Mouse (Mus musculus) adrenal gland, postnatal 4 days (tissue): ENCODE data around the gene Actl10. TPM values are rescaled to one million over a fixed set of nuclear protein-coding genes. Genes with fewer than 3 reads are reported as not detected.

ENCODE experiments used
- DNase-seq, 2 experiments: peaks; one replicate each; pipeline ENCODE4 v3.0.0; 2021 to 2022; ENCODE audit warnings: low spot score in 2 of 2, mixed read lengths in 2 of 2
- total RNA-seq, 2 experiments: library from RNA; stranded (reverse); gene quantifications; 2 replicates each; pipeline ENCODE4 v1.2.3; 2021

The Actl10 gene
- total RNA-seq, 2 experiments from 2014 or later, result 0.25 TPM; not detected in 1

DNA sequence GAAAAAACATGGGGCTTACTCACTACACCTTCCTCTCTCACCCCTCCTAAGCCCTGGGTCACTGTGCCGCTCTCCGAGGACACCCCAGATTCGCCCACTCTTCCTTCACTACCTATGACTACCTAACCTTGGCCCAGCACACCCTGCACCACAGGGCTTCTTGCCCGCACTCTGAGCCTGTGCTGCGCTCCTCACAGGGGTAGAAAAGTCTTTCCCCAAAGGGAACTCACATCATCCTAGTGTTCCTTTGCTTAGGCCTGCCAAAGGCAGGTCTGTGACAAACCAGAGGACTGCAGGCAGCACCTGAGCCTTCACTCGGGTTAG, 26.1 kb downstream of the Actl10 start:
- no peak for DNase-seq

DNA sequence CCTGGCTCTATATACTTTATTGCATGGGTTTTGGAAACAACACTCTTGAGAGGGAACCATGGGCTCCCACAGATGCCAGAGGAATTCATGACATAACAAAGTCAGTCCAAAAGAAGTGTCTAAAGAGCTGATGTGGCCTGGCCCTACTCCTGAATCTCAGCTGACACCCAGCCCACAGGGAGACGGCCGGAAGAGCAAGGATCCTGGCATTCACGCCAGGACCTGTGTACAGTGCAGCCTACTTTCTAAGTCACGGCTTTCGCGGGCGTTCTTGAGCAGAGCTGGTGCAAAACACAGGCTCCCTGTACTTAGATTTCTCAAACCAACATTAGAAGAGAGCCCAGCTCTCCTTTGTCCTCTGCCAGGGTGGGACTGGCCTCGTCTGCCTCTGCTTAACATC, 29.0 kb downstream of the Actl10 start:
- DNase-seq, result no peak

DNA sequence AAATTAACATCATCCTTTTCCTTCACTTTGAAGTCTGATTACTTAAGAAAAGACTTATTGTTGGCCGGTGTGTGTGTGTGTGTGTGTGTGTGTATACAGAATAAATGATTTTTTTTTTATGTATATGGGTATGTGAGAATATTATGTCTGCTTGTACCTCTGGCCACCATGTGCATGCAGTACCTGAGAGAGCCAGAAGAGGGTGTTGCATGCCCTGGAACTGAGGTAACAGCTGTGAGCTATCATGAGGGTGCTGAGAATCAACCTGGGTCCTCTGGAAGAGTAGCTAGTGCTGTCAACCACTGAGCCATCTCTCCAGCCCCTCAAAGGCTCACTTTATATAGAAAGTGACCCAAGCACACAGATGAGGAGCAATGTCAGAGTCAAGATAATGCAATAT, 29.8 kb downstream of the Actl10 start:
- no peak for DNase-seq

DNA sequence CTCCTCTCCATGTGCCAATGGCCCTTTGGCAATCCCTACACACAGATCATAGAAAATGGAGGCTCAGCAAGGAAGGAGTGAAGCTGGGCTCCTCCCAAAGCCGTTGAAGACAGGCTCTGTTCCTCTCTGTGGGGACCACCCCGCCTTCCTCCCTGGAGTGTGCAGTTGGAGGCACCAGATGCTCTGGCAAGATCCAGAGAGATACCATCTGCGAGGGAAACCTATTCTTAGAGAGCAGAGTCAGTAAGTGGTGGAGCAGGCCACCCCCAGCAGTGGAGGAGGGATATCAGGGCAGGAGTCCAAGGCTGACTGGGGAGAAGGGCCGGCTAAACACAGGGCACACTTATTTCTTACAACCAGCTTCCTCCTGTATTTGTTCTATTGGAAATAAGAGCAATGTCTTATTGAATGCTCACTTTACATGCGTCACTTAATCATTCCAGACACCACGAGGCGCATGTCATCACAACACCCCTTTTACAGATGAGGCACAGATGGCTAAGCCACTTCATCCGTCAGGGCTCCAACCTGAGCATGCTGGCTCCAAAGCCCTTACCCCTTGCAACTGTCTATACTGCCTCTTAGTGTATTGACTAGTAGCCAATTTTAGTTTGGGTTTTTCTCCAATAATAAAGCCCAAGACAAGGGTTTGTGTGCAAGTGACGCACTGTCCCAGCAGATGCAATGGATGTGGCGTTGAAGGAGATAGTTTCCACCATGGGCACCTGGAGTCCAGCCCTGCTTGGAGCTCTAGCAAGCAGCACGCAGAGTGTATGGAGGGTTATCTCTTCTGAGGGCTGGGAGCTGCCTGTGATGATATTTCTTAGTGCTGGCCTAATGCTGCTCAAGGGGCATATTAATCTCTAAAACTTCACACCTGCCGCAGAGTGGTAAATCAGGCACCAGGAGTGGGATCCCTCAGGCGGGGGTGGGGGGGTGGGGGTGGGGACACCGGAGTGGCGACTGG, 32.6 kb downstream of the Actl10 start:
- DNase-seq, result no peak

DNA sequence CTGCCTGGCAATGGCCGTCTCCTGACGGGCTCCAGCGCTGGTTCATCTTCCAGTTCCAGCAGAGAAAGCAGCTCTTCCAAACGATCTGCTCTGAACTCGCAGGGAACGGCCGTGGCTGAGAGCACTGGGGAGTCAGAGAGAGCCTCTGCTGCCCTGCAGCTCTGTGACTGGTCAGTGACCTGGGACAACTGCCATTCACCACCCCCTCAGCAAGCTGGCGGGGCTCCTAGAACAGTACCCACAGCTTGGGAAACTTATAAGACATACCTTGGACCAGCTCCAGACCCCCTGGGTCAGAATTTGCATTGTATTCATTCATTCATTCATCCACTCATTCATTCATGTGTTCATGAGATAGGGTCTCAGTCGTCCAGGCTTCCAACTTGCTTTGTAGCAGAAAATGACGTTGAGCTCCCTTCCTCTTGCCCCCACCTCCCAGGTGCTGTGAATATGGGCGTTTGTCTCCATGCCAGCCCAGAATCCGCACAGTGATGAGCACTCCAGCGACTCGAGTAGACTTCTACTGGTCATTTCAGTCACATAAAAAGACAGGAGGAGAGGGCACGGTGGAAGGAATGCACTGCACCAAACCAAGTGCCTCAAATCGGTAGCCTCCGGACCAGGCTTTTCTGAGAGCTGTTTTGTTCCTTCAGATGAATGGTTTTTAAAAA, 33.5 kb downstream of the Actl10 start:
- no peak for DNase-seq

DNA sequence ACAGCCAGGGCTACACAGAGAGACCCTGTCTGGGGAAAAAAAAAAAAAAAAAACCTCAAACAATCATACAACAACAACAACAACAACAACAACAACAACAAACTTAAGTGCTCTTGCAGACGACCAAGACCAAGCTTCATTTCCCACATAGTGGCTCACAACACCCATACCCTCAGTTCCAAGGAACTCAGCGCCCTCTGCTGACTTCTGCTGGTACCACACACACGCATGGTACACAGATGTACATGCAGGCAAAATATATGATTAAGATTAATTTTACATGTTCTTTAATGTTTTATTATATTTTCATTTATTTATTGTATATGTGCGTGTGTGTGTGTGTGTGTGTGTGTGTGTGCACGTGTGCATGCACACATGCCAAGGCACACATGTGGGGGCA, 34.8 kb downstream of the Actl10 start:
- no peak for DNase-seq

DNA sequence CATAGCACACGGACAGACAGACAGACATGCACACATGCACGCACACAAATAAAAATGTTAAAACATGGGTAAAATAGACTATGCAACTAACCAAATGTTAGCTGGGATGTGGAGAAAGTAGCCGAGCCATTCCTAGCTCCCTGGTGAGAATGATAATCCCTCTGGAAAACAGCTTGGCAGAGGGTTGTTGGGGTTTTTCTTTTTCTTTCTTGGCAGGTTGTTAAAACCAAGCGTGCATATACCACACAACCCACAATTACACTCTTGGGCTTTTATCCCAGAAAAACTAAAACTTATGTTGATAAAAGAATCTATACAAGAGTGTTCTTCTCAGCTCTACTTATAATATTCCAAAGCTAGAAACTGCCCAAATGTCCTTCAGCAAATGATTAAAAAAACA, 37.5 kb downstream of the Actl10 start:
- DNase-seq, result no peak

DNA sequence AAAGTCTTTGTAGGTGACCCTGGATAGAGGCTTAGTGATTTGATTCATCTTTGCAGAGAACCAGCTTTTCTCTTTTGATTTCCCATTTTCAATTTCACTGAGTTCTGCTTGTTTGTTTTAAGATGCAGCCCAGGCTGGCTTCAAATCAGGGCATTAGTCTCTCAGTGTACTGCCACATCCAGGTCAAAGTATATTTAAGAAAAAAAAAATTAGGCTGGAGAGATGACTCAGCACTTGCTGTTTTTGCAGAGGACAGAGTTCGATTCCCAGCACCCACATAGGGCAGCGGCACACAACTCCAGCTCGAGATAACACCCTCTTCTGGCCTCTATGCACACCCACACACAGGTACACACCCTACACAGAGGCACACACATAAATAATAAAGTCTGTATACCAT, 39.7 kb downstream of the Actl10 start:
- no peak for DNase-seq

DNA sequence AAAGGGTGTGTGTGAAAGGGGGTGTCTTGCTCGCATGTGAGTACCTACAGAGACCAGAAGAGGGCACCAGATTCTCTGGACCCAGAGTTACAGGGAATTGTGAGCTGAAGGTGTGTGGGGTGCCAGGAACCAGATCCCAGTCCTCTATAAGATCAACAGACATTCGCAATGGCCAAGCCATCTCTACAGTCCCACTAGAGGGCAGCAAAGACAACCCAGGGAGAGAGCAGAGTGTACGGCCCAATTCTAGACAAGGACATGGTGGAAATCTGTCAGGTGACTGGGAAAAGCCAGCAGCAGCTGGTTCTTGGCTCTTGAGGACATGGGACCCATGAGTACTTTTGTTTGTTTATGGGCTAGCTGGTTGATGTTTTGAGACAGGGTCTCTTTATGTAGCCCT, 41.4 kb downstream of the Actl10 start:
- no peak for DNase-seq

DNA sequence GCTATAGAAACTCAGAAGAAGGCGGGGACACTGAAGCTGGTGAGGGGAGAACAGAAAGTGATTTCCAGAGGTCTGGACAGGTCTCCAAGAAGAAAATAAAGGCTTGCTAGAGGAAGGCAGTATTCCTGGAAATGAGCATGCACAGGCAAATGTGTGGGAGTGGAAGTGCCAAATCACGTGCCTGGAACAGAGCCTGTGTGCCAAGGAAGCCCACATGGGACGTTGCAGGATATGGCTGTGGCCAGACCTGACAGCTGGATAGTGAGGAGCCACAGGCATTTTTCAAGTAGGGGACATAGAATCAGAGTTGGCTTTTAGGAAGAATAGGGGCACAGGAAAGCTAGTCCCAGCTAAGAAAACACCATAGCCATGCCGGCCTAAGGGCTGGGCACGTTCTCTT, 44.2 kb downstream of the Actl10 start:
- DNase-seq, result no peak

DNA sequence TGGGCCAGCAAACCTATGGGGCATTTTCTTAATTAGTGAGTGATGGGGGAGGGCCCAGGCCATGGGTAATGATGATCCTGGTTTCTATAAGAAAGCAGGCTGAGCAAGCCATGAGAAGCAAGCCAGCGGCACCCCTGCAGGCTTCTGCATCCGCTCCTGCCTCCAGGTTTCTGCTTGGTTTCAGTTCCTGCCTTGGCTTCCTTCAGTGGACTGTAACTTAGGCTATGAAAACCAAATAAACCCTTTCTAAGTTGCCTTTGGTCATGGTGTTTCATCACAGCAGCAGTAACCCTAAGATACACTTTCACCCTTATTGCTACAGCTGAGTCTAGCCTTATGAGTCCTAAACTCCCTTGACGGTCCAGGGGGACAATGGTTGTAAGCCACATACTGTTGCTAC, 45.8 kb downstream of the Actl10 start:
- no peak for DNase-seq

DNA sequence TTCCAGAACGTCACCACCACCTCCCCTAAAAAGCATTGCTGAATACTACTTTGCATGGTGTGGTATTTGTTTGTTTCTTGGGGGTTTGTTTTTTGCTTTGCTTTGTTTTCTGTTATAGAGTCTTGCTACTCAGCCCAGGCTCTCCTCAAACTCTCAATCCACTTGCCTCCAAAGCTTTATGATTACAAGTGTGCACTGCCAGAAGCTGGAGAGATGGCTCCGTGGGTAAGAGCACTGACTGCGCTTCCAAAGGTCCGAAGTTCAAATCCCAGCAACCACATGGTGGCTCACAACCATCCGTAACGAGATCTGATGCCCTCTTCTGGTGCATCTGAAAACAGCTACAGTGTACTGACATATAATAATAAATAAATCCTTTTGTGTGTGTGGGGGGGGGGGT, 49.0 kb downstream of the Actl10 start:
- no peak for DNase-seq

DNA sequence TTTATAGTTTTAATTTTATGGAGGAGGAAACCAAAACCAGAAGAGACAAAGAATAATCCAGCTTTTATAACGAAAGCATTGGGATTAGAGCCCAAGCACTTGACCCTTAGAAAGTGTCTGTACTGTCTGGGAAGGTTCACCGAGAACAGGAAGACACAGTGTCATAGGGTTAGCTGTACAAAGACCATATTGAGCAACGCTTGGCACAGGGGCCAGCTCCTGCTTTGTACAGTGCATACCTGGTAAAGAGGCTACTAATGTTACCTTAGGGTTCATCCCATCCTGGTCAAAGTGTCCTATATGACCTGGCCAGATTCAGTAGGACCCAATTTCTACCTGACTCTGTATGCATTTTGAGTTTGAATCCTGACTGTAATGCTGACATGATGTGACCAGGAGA, 49.7 kb downstream of the Actl10 start:
- DNase-seq, result no peak

Other genes with a start within 250 kb of the Actl10 start
- gene Bpifb9b, start 244.5 kb upstream of the Actl10 start, total RNA-seq, result not detected
- gene Cdk5rap1, start 178.8 kb upstream of the Actl10 start, total RNA-seq, result 10 to 100 TPM; 15.9 to 17.9 TPM
- gene Snta1, start 143.7 kb upstream of the Actl10 start, total RNA-seq, result 10 to 100 TPM; 29.2 to 30.1 TPM
- gene Cbfa2t2, start 115.3 kb upstream of the Actl10 start, total RNA-seq, result 10 to 100 TPM; 45.8 to 60.4 TPM
- 1 to 10 TPM in 1 of 2 experiments, under 1 TPM in 1; 0.76 to 1.4 TPM for gene 1700003F12Rik, start 4.7 kb upstream of the Actl10 start, total RNA-seq
- gene Necab3, start 7.1 kb downstream of the Actl10 start, total RNA-seq, result 1 to 10 TPM; 5.1 to 5.9 TPM
- 10 to 100 TPM; 20.5 to 23.3 TPM for gene E2f1, start 18.1 kb downstream of the Actl10 start, total RNA-seq
- gene Pxmp4, start 51.9 kb downstream of the Actl10 start, total RNA-seq, result 10 to 100 TPM; 29.8 to 34.2 TPM
- gene Zfp341, start 61.5 kb downstream of the Actl10 start, total RNA-seq, result 1 to 10 TPM; 3.3 to 3.6 TPM
- gene 4930519P11Rik, start 61.7 kb downstream of the Actl10 start, total RNA-seq, result 1 to 10 TPM in 1 of 2 experiments, under 1 TPM in 1; 0.71 to 1.3 TPM
- gene Chmp4b, start 99.9 kb downstream of the Actl10 start, total RNA-seq, result 100 to 1,000 TPM; 214 to 228 TPM
- not detected for gene Gm14214, start 218.3 kb downstream of the Actl10 start, total RNA-seq
- gene Raly, start 239.3 kb downstream of the Actl10 start, total RNA-seq, result 100 to 1,000 TPM; 216 to 223 TPM
- gene a, start 239.6 kb downstream of the Actl10 start, total RNA-seq, result not detected